Mouse (Mus musculus) embryonic facial prominence, embryonic 11.5 days (tissue): ENCODE results near the gene Ankrd55. TPM values are rescaled to one million over a fixed set of nuclear protein-coding genes. Genes with fewer than 3 reads are reported as not detected.
"Not testable (repeated sequence)": the region's sequence is repeated elsewhere in the genome, so short reads cannot be mapped to it uniquely, and the experiment has no call there.

Source experiments
- ATAC-seq: fragments of 200-750 bp; cut with Nextera tagmentation; replicated peaks from 2 replicates; pipeline ENCODE4 v1.8.0; 2017; ENCODE audit warnings: low read depth; ENCODE audit not compliant: insufficient number of reproducible peaks, low FRiP score, low TSS enrichment
- DNase-seq: peaks from one replicate; pipeline ENCODE4 v3.0.0-alpha.2; 2015; ENCODE audit warnings: low spot score
- H3K27ac ChIP-seq: fragments of 300-500 bp; sonication (generic); replicated peaks from 2 replicates; pipeline ENCODE4 v1.5.1; 2014; ENCODE audit warnings: mild to moderate bottlenecking, low read depth, low read length, control low read depth
- H3K27me3 ChIP-seq: fragments of 300-500 bp; sonication (generic); 2 replicates; pipeline ENCODE4 v1.6.1; 2014; ENCODE audit warnings: mild to moderate bottlenecking, low read length, moderate library complexity, mixed read lengths; ENCODE audit not compliant: control insufficient read depth, insufficient read depth
- H3K36me3 ChIP-seq: fragments of 300-500 bp; sonication (generic); replicated peaks from 2 replicates; pipeline ENCODE4 v1.6.1; 2014; ENCODE audit warnings: low read depth, mild to moderate bottlenecking, low read length, moderate library complexity, mixed read lengths; ENCODE audit not compliant: control insufficient read depth, insufficient read depth
- H3K4me1 ChIP-seq: fragments of 300-500 bp; sonication (generic); 2 replicates; pipeline ENCODE4 v1.6.1; 2014; ENCODE audit warnings: low read length, mixed read lengths; ENCODE audit not compliant: control insufficient read depth, insufficient read depth
- H3K4me2 ChIP-seq: fragments of 300-500 bp; sonication (generic); 2 replicates; pipeline ENCODE4 v1.6.1; 2014; ENCODE audit warnings: low read depth, mild to moderate bottlenecking, control low read depth, low read length, moderate library complexity
- H3K4me3 ChIP-seq: fragments of 300-500 bp; sonication (generic); 2 replicates; pipeline ENCODE4 v1.5.1; 2014; ENCODE audit warnings: low read depth, low read length, control low read depth
- H3K9ac ChIP-seq: fragments of 300-500 bp; sonication (generic); replicated peaks from 2 replicates; pipeline ENCODE4 v1.6.1; 2014; ENCODE audit warnings: mild to moderate bottlenecking, control low read depth, low read length
- H3K9me3 ChIP-seq: fragments of 300-500 bp; sonication (generic); replicated peaks from 2 replicates; pipeline ENCODE4 v1.6.1; 2016; ENCODE audit warnings: mild to moderate bottlenecking, low read length, inconsistent platforms, mixed read lengths; ENCODE audit not compliant: control insufficient read depth
- WGBS: fragments of 180-500 bp; shearing (Covaris S2); extraction: QIAGEN DNeasy Blood & Tissue Kit; methylation state at CpG from one replicate; pipeline ENCODE4 v1.1.7; 2014; 5-methylcytosine and 5-hydroxymethylcytosine counted together
- polyA plus RNA-seq: library from polyadenylated mRNA; unstranded; fragments of >200 nt; fragmentation: Nextera tagmentation; extraction: Ambion mirVana; gene quantifications from 2 replicates; pipeline ENCODE4 v1.2.1, GENCODE M21; 2014

Gene Ankrd55
- polyA plus RNA-seq, 1 experiment from 2014 or later: 1.1 TPM

DNA sequence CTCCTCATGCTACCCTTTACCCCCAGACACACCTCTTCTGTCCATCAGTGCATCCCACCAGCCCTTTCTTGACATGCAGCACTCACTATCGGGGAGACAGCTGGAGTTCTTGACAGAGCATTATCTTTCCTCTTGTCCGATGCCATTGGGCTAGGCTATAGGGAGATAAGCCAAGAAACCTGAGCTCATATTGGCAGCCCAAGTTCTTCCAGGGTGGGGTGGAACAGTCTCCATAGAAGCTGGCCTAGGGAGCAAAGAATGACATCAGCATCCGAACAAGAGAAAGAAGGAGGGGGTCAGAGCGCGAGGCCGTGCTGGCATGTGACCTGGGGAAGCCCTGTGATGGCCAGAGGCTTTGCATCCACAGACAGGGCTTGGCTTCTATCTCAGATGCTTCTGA lies 9.5 kb downstream of the Ankrd55 start:
- Histone ChIP-seq H3K36me3 (no peaks in the 10 kb centered on the region), H3K9me3 (no peaks in the 10 kb centered on the region), H3K27me3 (no peaks in the 10 kb centered on the region), H3K4me3 (no peak overlapping the region), H3K4me1 (no peaks in the 10 kb centered on the region), H3K27ac (no peak overlapping the region), H3K4me2 (no peak overlapping the region), H3K9ac (no peak overlapping the region)
- ATAC-seq: no peak
- no peak for DNase-seq
- 93% methylated on average over 6 of the region's 6 CpGs for whole genome bisulfite sequencing

DNA sequence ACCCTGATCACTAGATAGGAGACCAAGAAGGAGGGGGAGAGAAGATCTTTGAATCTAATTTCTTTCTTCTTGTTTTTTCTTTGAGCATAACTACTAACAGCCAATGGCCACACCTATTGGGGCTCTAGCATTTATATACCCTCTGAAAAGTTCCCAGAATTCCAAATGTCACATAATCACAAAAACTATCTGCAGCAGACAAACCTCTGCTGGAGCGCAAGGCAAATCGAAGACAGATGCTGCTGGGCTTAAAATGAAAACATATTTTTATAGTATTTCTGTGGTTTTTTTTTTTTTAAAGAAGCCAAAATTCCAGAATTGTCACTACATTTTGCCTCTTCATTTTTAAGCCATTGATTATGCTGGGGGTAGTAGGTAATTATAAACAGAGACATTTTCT lies 15.2 kb downstream of the Ankrd55 start:
- Histone ChIP-seq H3K4me2 (no peak overlapping the region), H3K36me3 (no peaks in the 10 kb centered on the region), H3K27me3 (no peaks in the 10 kb centered on the region), H3K4me3 (no peak overlapping the region), H3K9me3 (no peaks in the 10 kb centered on the region), H3K4me1 (no peaks in the 10 kb centered on the region), H3K27ac (no peak overlapping the region), H3K9ac (no peak overlapping the region)
- ATAC-seq (no peak), DNase-seq (peak; percentile 63)
- WGBS: 57% methylated on average over 2 of the region's 2 CpGs

DNA sequence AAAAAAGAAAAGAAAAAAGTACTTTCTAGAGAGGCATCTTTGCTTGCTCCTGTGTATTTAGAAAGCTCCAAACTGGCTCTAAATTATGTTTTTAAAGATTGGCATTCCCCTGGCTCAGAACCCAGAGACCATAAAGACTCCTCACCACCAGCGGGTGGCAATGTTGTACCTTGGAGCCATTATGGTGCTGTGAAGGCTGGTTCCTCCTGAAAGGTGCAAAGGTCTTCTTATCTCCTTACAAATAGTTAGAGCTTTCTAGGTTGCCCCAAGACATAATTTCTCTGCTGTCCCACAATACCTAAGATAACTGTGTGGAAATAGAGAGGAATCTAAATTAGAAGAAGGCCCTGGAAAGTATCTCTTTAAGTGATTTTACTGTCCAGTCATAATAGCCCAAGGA lies 20.4 kb downstream of the Ankrd55 start:
- Histone ChIP-seq H3K9me3 (no peaks in the 10 kb centered on the region), H3K27me3 (no peaks in the 10 kb centered on the region), H3K4me3 (no peak overlapping the region), H3K4me1 (no peaks in the 10 kb centered on the region), H3K9ac (no peak overlapping the region), H3K36me3 (no peaks in the 10 kb centered on the region), H3K4me2 (no peak overlapping the region), H3K27ac (no peak overlapping the region)
- peak; percentile 71 for DNase-seq
- 19% methylated on average over 1 of the region's 1 CpGs for WGBS
- ATAC-seq: 0 out of 2 replicates have a peak, but pooled peaks have one; percentile 44

DNA sequence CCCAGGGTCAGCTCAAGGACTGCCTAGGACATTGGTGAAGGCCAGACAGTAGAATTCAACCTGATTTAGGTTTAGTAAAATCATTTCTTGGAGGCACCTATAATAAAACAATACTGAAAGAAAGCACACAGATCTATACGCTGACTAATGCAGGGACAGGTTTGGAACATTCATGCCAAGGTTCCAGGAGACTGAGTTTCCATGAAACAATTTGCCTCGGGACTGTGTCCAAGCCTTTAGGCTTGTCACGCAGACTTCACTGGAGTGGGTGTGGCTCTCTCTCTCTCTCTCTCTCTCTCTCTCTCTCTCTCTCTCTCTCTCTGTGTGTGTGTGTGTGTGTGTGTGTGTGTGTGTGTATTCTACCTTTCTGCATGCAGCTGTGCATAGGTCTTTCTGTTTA lies 23.4 kb downstream of the Ankrd55 start:
- not testable (repeated sequence) for H3K9ac ChIP-seq, H3K4me1 ChIP-seq, H3K4me3 ChIP-seq, H3K4me2 ChIP-seq, DNase-seq, H3K27me3 ChIP-seq, ATAC-seq, H3K27ac ChIP-seq, H3K36me3 ChIP-seq, H3K9me3 ChIP-seq
- WGBS: 82% methylated on average over 3 of the region's 3 CpGs

DNA sequence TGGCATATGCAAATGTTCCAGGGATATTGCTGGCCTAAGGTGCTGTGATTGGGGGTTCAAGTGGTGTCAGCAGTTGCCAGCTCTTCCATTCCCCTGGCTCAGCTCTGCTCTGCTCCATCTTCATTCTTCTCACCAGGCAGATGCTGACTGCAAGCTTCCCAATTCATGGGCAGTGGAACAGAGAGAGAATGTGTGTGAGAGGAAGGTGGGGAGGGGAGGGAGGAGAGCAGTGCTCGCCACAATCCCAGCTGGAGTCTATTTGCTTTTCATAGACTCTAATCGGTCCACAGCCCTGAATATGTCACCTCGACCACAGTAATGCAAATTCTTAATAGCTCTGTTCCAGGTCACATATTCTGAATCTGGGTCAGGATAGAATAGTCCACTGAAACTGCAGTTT lies 27.2 kb downstream of the Ankrd55 start:
- 0 out of 2 replicates have a peak, but pooled peaks have one; percentile 39 for ATAC-seq
- H3K9me3 ChIP-seq: no peaks in the 10 kb centered on the region
- H3K4me1 ChIP-seq: no peaks in the 10 kb centered on the region
- H3K9ac ChIP-seq: no peak overlapping the region
- WGBS: 23% methylated on average over 3 of the region's 3 CpGs
- no peak overlapping the region for H3K4me3 ChIP-seq
- peak; percentile 27 for DNase-seq
- no peak overlapping the region for H3K27ac ChIP-seq
- no peaks in the 10 kb centered on the region for H3K27me3 ChIP-seq
- no peaks in the 10 kb centered on the region for H3K36me3 ChIP-seq
- H3K4me2 ChIP-seq: no peak overlapping the region

DNA sequence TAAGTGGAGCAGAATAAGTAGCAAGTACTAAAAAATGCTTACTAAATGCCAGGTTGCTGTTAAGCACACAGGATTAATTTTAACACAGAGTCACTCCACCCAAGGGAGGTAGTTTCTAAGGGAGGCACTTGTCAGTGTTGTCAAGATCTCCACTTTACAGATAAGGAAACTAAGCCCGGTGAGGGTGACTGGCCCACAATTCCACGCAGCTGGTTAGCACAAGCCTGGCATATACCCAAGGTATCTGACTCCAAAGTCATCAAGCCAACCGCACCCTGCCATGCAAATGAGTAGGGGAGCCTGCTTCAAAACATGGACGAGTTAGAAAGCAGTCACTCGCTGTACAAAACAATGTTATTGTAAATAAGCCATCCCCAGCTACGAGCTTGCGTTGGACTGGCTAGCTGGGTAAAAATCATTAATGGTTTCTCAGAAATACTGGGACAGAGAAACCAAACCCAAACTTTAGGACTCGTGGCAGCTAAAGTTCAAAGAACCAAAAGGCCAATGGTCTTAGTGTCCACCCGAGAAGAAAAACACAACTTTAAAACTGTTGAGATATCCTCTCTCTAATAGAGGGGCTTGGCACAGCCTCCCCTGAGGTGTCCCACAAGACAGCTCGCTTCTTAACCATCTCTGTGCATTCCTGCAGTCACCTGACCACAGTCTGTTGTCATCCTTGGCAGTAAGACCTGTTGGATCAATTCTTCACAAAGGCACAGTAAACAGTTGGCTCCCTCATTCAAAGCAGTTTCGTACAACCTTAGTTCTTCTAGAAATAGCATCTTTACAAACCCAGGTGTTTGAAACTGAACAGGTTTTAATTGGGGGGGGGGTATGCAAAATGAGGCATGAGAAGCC lies 28.6 kb downstream of the Ankrd55 start:
- Histone ChIP-seq H3K36me3 (no peaks in the 10 kb centered on the region), H3K4me1 (no peaks in the 10 kb centered on the region), H3K9ac (no peak overlapping the region), H3K27ac (no peak overlapping the region), H3K9me3 (no peaks in the 10 kb centered on the region), H3K27me3 (no peaks in the 10 kb centered on the region), H3K4me2 (no peak overlapping the region), H3K4me3 (no peak overlapping the region)
- no peak for ATAC-seq
- no peak for DNase-seq
- 81% methylated on average over 11 of the region's 11 CpGs for WGBS

DNA sequence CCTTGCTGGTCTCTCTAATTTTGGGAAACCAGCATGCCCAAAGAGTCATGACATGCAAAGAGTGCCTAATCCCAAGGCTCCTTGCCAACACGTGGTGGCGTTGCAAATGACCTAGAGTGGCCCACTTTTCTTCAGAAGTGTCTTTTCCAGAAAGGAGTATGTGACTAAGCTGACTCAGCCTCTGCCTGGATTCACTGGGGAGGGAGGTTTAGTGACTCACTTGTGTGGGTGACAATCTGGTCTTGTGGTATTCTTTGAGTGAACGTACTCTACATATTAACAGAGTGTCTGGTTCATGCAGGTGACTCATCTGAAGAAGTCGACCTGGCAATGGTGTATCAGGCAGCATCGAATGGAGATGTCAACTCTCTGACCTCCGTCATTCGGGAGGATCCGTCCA lies 29.9 kb downstream of the Ankrd55 start:
- Histone ChIP-seq H3K9ac (no peak overlapping the region), H3K36me3 (no peaks in the 10 kb centered on the region), H3K4me3 (no peak overlapping the region), H3K9me3 (no peaks in the 10 kb centered on the region), H3K4me2 (no peak overlapping the region), H3K27ac (no peak overlapping the region), H3K4me1 (no peaks in the 10 kb centered on the region), H3K27me3 (no peaks in the 10 kb centered on the region)
- DNase-seq: no peak
- WGBS: 90% methylated on average over 8 of the region's 8 CpGs
- ATAC-seq: no peak

DNA sequence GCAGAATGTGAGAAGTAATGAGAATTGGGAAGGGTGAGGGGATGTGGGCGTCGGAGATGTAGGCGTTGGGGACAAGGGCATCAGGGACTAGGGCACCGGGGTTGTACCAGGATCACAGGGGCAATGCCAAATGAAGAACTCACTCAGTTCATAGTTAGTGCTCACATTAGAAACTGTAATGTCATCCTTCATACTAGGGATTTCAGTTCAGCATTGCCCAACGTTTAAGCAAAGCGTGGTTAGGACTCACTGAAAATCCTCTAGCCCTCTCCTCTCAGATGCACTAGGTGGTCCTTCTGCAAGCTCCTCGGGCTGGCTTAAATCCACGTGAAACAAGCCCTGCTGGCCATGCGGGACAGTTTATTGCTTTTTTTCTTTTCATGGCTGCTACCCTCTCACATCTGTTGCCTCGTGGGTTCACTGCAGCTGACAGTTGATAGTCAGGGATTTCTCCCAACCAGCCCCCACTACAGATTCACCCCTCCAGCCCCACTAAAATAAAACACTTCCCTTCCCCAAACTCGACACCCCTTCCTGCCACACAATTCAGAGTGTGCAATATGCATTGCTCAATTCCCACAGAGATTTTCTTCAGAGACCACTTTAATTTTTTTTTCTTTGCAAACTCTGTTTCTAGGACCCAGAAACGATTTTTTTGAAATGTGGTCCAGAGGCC lies 35.5 kb downstream of the Ankrd55 start:
- no peaks in the 10 kb centered on the region for H3K27me3 ChIP-seq
- no peak for ATAC-seq
- no peak overlapping the region for H3K27ac ChIP-seq
- H3K4me3 ChIP-seq: no peak overlapping the region
- no peaks in the 10 kb centered on the region for H3K9me3 ChIP-seq
- 72% methylated on average over 12 of the region's 12 CpGs for WGBS
- no peak for DNase-seq
- no peak overlapping the region for H3K9ac ChIP-seq
- no peak overlapping the region for H3K4me2 ChIP-seq
- no peaks in the 10 kb centered on the region for H3K36me3 ChIP-seq
- H3K4me1 ChIP-seq: no peaks in the 10 kb centered on the region
